Mouse (Mus musculus) liver, adult 2 months (tissue): Measurements from ENCODE around the gene A630001G21Rik. TPM values are rescaled to one million over a fixed set of nuclear protein-coding genes. Genes with fewer than 3 reads are reported as not detected.

Source experiments
- DNase-seq: peaks from one replicate; pipeline ENCODE4 v3.0.0-alpha.2; 2011; ENCODE audit warnings: low read depth, low spot score; ENCODE audit errors: extremely low read depth
- H3K27ac ChIP-seq: fragments of 200-500 bp; replicated peaks from 2 replicates; pipeline ENCODE4 v1.5.1; 2012; ENCODE audit warnings: low read depth, mild to moderate bottlenecking, control low read depth, inconsistent platforms, low read length; ENCODE audit not compliant: insufficient read depth
- H3K27me3 ChIP-seq: fragments of 200-500 bp; 2 replicates; pipeline ENCODE4 v1.6.1; 2012; ENCODE audit warnings: mild to moderate bottlenecking, moderate library complexity, low read length, inconsistent platforms; ENCODE audit not compliant: control insufficient read depth, insufficient read depth
- H3K36me3 ChIP-seq: fragments of 200-500 bp; 2 replicates; pipeline ENCODE4 v1.6.1; 2012; ENCODE audit warnings: low read length, inconsistent platforms; ENCODE audit not compliant: control insufficient read depth, insufficient read depth
- H3K4me1 ChIP-seq: fragments of 200-500 bp; 2 replicates; pipeline ENCODE4 v1.6.1; 2011; ENCODE audit warnings: low read length; ENCODE audit not compliant: control insufficient read depth, insufficient read depth
- H3K4me3 ChIP-seq: fragments of 200-500 bp; 2 replicates; pipeline ENCODE4 v1.5.1; 2011; ENCODE audit warnings: low read depth, mild to moderate bottlenecking, control low read depth, low read length, moderate library complexity; ENCODE audit not compliant: insufficient read depth
- H3K79me2 ChIP-seq: fragments of 200-500 bp; 2 replicates; pipeline ENCODE4 v1.6.1; 2012; ENCODE audit warnings: inconsistent platforms, mild to moderate bottlenecking, low read length, moderate library complexity; ENCODE audit not compliant: control insufficient read depth, insufficient read depth
- H3K9ac ChIP-seq: fragments of 200-500 bp; 2 replicates; pipeline ENCODE4 v1.6.1; 2012; ENCODE audit warnings: low read depth, mild to moderate bottlenecking, control low read depth, inconsistent platforms, low read length
- CTCF ChIP-seq: fragments of 200-500 bp; IDR thresholded peaks from 2 replicates; pipeline ENCODE4 v1.5.1; 2011; ENCODE audit warnings: low read depth, low read length, control low read depth
- POLR2A ChIP-seq: fragments of 200-500 bp; IDR thresholded peaks from 2 replicates; pipeline ENCODE4 v1.6.1; 2011; ENCODE audit warnings: low read length, control low read depth; ENCODE audit not compliant: insufficient read depth; ENCODE audit errors: extremely low read depth
- WGBS: fragments of 180-500 bp; shearing (Covaris S2); methylation state at CpG from one replicate; pipeline ENCODE4 v1.1.7; 2018; 5-methylcytosine and 5-hydroxymethylcytosine counted together
- polyA plus RNA-seq: library from polyadenylated mRNA; depleted of rRNA; stranded (reverse); fragments of >200 nt; gene quantifications from 2 replicates; pipeline ENCODE4 v1.2.3, GENCODE M21; 2012
- total RNA-seq: library from RNA; depleted of rRNA; stranded (reverse); fragments of >200 nt; gene quantifications from 2 replicates; pipeline ENCODE4 v1.2.3, GENCODE M21; 2014

A630001G21Rik gene
- total and polyA plus RNA-seq, 2 experiments: 0.37 to 0.77 TPM

GRCm38 (mm10) chr1:85757531-85758230, 20.8 kb downstream of the A630001G21Rik start:
- no peak overlapping the region for H3K9ac ChIP-seq
- DNase-seq: no peak
- H3K4me1 ChIP-seq: no peaks in the 10 kb centered on the region
- no peaks in the 10 kb centered on the region for H3K79me2 ChIP-seq
- H3K27ac ChIP-seq: no peak overlapping the region
- H3K4me3 ChIP-seq: no peak overlapping the region
- no peaks in the 10 kb centered on the region for H3K36me3 ChIP-seq
- H3K27me3 ChIP-seq: no peaks in the 10 kb centered on the region
- TF ChIP-seq POLR2A: no peak
- TF ChIP-seq CTCF: no peak
- 76% methylated on average over 6 of the region's 6 CpGs for WGBS

GRCm38 (mm10) chr1:85751932-85752680, 26.3 kb downstream of the A630001G21Rik start:
- no peak overlapping the region for H3K27ac ChIP-seq
- H3K9ac ChIP-seq: no peak overlapping the region
- no peak for DNase-seq
- no peaks in the 10 kb centered on the region for H3K36me3 ChIP-seq
- H3K4me1 ChIP-seq: no peaks in the 10 kb centered on the region
- 80% methylated on average over 11 of the region's 11 CpGs for WGBS
- no peaks in the 10 kb centered on the region for H3K79me2 ChIP-seq
- no peaks in the 10 kb centered on the region for H3K27me3 ChIP-seq
- H3K4me3 ChIP-seq: no peak overlapping the region
- TF ChIP-seq CTCF (no peak), POLR2A (no peak)

- DNase-seq: peak; percentile 21
- no peaks in the 10 kb centered on the region for H3K79me2 ChIP-seq
- H3K9ac ChIP-seq: no peak overlapping the region
- H3K27me3 ChIP-seq: no peaks in the 10 kb centered on the region
- no peaks in the 10 kb centered on the region for H3K4me1 ChIP-seq
- WGBS: 68% methylated on average over 6 of the region's 6 CpGs
- no peak overlapping the region for H3K4me3 ChIP-seq
- no peak for TF ChIP-seq CTCF
- TF ChIP-seq POLR2A: no peak
- H3K36me3 ChIP-seq: no peaks in the 10 kb centered on the region
- no peak overlapping the region for H3K27ac ChIP-seq
Measured at GRCm38 (mm10) chr1:85751494-85751893, 26.9 kb downstream of the A630001G21Rik start.

GRCm38 (mm10) chr1:85750650-85751049, 27.8 kb downstream of the A630001G21Rik start:
- Histone ChIP-seq H3K4me1 (no peaks in the 10 kb centered on the region), H3K79me2 (no peaks in the 10 kb centered on the region), H3K36me3 (no peaks in the 10 kb centered on the region), H3K4me3 (no peak overlapping the region), H3K9ac (no peak overlapping the region), H3K27ac (no peak overlapping the region), H3K27me3 (no peaks in the 10 kb centered on the region)
- TF ChIP-seq POLR2A: no peak
- no peak for TF ChIP-seq CTCF
- WGBS: 85% methylated on average over 4 of the region's 4 CpGs
- DNase-seq: no peak

GRCm38 (mm10) chr1:85749829-85750228, 28.6 kb downstream of the A630001G21Rik start:
- no peaks in the 10 kb centered on the region for H3K4me1 ChIP-seq
- 93% methylated on average over 2 of the region's 2 CpGs for WGBS
- no peak overlapping the region for H3K4me3 ChIP-seq
- no peak overlapping the region for H3K27ac ChIP-seq
- H3K36me3 ChIP-seq: no peaks in the 10 kb centered on the region
- DNase-seq: no peak
- H3K79me2 ChIP-seq: no peaks in the 10 kb centered on the region
- no peak overlapping the region for H3K9ac ChIP-seq
- H3K27me3 ChIP-seq: no peaks in the 10 kb centered on the region
- no peak for TF ChIP-seq CTCF
- no peak for TF ChIP-seq POLR2A

GRCm38 (mm10) chr1:85746511-85746910, 31.9 kb downstream of the A630001G21Rik start:
- TF ChIP-seq CTCF (no peak), POLR2A (no peak)
- Histone ChIP-seq H3K27ac (no peak overlapping the region), H3K4me3 (no peak overlapping the region), H3K79me2 (no peaks in the 10 kb centered on the region), H3K27me3 (no peaks in the 10 kb centered on the region), H3K4me1 (no peaks in the 10 kb centered on the region), H3K9ac (no peak overlapping the region), H3K36me3 (no peaks in the 10 kb centered on the region)
- WGBS: 86% methylated on average over 5 of the region's 5 CpGs
- DNase-seq: no peak
